Mouse (Mus musculus) cerebellum, adult 8-10 months (tissue): ENCODE data around the gene Gstp1.
"Not testable (repeated sequence)": the region's sequence is repeated elsewhere in the genome, so short reads cannot be mapped to it uniquely, and the experiment has no call there.

ENCODE experiments used
- DNase-seq: peaks from one replicate; pipeline ENCODE4 v3.0.0; 2022

Gene Gstp1

DNA sequence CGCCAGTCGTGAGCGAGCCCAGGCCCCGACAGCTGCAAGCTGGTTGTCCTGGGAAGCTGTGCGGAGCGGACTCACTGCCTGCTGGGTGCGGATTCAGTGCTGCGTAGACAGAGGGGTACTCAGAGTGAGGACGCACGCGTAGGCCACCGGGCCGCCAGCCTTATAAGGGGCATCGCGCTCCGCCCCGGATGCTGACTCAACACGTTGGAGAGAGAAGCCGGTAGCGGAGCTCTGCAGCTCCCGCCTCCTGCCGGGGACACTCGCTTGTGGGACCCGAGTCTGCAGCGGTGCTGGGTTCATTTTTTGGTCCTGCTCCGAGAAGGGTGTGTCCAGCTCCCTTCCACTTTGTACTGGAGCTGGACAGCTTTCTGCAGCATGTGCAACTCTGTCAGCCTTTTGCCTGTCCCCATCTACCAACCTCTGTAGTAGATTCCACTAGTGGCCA is at the start of gene Gstp1:
Gene Gstp1, minus strand, starts transcription at position 198 of the 445 bp plus-strand sequence.
- peak; percentile 81 for DNase-seq

DNA sequence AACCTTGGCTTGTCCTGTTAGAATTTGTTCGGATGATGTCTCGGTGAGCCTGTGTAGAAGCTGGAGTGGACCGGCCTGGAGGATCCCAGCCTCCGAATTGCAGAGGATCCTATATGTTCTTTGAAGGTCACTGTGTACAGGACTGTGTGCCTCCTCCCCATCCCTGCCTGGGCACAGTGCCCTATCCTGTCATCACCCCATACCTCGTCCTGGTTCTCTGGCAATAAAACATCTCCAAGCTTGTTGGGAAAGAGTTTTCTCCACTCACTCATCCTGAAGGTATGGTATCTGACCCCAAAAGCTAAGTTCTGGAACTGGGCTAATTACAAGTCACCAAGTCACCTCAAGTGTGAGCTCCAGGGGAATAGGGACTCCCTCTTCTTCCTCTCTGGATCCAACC is 49.3 kb upstream of the Gstp1 start:
- DNase-seq, result peak; percentile 11

DNA sequence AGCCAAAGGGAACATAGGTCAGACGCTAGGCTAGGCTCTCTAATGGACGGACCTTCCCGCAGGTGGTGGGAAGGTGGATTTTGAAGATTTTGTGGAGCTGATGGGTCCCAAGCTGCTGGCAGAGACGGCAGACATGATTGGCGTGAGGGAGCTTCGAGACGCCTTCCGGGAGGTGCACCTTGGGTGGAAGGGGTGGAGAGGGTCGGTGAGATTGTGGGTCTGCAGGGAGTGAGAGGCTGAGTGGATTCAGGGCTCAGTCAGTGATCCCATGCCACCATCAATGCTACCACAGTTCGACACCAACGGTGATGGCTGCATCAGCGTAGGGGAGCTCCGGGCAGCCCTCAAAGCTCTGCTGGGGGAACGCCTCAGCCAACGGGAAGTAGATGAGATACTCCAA is 48.4 kb upstream of the Gstp1 start:
- peak; percentile 9 for DNase-seq

DNA sequence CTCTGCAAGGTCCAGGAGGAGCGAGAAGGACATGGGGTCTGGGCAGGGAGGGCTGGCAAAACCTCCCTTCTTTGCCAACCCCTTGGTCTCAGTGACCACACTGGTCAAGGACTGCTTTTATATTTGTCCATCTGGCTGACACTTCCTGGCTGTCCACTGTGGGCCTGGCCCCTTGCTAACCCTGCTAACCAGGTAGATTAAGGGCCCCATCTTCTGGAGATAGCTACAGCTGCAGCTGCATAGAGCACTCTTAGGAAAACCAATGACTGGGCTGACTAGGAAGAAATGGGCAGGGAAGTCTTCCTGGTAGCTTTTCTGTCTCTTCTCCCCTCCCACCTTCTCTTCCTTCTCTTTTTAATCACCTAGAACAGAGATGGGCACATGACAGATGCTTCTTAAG is 47.2 kb upstream of the Gstp1 start:
- DNase-seq, result no peak

DNA sequence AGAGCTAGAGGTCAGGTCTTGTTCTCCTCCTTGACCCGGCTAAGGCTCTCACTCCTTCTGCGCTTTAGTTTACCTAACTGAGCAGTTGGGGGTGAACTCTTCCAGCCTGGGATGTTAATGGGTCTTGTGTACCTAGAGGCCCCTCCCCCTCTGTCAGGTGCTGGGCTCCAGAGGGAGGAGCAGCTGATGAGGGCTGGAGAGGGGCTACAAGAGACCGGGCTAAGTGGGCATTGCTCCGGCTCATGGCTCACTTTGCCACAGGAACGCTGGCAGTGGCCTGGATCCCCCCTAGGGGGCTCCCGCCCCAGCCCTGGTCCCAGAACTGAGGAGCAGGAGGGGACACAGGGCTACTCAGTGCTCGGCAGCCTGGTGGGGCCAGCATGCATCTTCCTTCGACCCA is 46.0 kb upstream of the Gstp1 start:
- DNase-seq, result no peak

DNA sequence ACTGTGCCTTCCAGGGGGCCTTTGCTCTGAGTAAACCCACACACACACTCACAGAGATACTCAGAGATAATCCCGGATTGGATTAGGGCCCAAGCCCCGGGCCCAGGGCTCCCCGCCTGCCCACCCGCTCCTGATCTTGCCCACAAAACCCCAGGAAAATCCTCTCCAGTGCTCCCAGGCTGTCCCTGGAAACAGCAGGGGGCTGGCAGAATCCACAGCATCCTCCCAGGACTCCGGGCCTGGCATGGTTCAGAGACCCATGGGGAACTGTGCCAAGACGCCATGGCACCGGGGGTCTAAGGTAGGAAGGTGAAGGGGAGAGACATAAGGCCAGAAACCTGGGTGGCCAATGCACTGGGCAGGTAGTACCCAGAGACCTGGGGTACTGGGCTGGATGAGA is 45.5 kb upstream of the Gstp1 start:
- no peak for DNase-seq

DNA sequence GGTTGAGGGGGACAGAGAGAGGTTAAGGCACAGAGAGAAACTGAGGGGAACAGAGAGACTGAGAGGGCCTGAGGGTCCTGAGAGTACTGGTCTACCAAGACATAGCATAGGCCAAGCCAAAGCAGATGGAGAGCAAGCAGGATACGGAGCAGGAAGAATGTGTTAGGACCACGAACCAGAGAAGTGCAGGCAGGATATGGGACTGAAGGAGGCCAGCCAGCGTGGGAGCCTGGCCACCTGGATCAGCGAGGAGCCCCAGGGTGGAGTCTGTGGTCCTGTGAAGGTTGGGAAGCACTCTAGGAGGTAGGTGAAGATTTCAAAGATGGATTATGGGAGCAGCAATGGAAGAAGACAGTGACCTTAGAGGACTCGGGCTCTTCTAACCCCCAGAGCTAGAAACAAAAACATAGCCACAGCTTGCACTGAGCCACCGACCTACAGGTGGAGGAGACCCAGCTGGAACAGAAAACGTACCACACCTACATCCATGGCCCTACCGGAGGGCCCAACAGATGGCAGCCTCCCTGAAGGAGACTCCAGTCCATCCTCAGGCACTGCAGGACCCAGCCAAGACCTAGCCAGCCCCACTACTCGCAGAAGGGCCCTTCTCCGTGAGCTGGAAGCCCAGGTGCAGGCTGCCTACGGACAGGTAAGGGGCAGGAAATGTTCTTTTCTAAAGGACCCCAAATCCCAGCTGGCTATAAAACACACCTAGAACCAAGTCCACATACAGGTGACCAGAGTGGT is 44.6 kb upstream of the Gstp1 start:
- no peak for DNase-seq

DNA sequence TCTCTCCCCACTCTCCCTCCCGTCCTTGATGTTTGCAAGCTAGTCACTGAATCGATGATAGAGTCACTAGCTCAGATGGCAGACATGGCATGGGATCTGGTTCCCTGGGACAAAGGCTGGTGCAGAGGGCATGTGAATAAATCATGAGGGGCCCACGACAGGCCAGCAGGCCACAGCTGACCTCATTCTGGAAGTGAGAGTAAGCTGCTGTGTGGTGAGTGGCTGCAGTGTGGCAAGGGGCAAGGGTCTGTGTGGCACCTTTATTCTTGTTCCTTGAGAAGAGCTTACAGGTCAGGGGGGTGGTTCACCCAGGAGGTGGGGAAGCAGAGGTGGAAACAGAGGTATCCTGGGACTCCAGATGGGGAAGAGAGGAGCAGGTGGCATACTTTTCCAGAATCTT is 43.6 kb upstream of the Gstp1 start, which contains the start of gene Cabp2:
Gene Cabp2, plus strand, starts transcription at position 185 of the 400 bp plus-strand sequence.
- DNase-seq, result no peak

DNA sequence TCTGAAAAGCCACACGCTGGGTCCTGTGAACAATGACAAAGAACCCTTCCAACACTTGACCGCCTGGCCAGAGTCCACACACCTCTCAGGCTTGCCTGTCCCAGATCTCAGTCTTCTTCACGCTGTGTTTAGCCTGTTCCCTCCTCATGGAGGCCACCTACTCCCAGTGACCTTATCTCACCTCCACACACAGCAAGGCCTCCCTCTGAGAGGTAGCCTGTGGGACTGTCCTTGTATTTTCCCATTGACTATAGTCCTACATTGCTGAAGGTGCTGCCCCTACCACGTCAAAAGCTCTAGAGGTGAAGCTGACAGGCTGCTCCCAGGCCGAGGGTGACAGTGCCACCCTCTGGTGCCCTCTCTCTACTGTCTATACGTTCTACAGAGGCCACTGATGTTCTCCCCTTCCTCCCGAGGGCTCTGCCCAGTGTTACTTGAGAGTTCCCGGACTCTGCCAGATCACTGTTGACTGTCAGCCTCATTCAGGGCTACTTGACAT is 42.8 kb upstream of the Gstp1 start:
- DNase-seq, result peak; percentile 83

DNA sequence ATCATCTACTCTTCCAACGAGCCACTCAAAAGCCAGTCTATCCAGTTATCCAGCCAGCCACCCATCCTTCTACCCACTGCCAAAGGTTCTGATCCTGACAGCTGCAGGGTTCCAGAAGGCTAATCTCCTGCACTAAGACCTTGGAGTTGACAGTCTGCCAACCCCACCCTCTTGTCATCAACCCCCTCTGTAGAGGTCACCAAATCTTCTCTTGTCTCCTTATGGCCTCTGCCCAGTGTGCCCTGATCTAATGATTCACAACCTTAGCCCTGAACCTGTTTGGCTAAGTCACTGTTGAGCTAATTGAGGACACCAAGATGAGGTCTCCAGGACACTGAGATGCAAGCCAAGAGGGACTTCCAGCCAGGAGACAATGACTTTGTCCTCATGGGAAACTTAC is 41.8 kb upstream of the Gstp1 start:
- DNase-seq, result no peak

DNA sequence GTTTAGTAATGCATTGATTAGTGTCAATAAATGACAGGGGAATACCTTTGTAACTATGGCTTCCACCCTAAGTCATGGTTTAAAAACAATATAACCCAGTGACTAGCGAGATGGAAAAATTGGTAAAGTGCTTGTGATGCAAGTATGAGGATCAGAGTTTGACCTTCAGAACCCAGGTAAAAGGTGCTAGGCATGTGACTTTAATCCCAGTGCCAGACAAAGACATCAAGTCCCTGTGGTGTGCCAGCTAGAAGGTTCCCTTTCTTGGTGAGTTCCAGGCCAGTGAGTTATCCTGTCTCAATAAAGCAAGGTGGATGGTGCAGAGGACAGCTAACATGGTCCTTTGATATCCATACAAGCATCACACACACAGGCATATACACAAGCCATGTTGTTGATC is 37.7 kb upstream of the Gstp1 start:
- no peak for DNase-seq

DNA sequence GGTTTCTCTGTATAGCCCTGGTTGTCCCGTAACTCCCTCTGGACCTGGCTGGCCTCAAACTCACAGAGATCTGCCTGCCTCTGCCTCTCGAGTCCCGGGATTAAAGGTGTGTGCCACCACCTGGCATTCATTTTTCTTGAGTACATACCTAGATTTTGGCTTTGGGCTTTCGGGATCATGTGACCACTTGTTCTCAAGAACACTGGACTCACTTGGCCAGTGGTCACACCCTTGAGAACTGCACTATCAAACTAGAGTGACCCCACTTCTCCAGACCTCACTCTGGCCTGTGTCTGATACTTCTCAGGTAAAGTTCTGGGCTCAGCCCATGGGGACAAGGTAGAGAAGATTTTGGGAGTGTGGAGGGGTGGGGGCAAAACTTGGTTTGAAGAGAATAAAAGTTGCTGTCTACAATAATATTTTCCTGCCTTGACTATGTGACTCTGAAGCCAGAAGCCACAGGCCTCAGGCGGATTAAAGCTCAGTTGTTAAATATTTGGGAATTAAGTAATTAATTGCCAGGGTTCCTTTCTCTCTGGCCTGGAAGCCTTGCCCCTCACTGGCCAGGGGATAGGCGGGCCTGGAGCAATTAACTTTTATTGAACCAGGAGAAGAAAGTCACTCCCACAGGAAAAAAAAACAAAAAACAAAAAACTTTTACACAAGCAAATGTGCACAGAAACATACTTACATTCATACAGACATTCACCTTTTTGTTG is 35.1 kb upstream of the Gstp1 start:
- no peak for DNase-seq

DNA sequence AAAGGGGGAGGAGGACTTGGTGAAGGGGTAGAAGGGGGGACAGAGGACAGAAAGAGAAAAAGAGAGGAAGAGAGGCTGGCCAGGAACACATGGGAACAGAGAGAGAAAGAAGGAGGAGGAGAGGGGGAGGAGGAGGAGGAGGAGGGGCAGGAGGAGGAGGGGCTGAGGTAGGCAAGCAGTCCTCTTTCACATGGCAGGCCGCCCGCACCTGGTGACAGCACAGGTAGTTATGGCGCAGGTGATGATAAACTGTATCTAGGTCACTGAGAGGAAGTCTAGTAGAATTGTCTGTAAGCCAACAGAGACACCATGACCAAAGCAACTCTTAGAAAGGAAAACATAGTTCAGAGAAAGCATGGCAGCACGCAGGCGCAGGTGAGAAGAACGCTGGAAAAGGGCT is 33.6 kb upstream of the Gstp1 start:
- peak; percentile 26 for DNase-seq

DNA sequence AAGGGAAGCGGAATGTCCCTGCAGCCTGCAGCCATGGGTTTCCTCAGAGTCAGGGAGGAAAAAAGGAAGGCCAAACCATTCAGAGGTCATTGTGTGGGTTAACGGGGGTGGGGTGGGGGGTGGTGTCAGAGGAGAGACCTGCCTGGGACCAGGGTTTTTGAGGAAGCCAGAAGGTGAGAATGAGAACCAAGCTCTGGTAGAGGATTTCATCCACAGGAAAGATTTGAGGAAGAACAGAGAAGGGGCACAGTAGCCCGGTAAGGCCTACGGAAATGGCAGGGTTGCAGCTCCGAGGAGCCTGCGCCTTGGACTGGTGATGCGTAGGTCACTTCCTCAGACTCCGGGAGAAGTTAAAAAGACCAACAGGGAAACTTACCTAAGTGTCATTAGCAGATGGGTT is 33.0 kb upstream of the Gstp1 start:
- DNase-seq, result no peak

DNA sequence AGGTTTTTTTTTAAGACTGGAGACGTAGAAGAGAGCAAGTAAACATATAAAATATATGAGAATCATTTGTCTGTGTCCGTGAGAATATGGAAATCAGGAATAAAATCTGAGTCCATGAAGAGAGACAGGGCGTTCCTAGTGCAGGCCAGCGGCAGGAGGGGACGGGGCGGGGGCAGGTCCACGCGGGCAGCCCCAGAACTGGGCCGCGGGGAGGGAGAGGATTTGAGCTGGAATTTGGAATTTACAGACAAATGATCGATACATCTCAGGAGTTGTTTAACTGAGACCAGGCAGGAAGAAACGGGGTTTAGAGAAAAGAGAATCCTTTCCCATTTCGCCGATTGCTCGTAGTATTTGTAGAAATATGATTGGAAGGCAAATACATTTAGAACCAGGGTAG is 32.5 kb upstream of the Gstp1 start:
- no peak for DNase-seq

DNA sequence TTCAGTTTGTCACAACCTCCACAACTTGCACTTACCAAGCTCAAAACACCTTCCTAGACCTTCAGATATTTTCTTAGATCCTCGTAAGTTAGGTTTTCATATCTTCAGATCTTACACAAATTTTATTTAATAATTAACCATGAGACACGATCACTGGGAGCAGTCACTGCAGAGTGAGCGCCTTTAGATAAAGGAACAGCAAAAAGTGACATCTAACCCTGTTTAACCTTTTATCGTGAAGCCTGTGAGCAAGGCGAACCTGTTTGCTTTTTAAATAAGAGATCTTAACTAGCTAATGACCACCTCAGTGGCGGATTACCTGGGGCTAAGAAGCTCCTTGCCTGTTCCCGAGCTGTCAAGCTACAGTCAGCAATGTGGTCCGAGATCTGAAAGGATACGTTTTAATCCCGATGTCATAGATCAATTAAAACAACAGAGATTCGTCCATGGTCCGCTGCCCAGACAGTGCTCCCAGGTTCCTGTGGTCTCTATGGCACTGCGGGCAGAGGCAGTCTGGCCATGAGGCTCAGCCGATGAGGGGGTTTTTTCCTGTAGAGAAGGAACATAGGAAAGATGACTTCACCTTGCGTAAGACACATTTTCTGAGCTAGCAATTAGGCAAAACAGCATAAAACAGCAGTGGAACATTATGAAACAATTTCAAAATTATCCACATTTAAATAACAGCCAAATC is 31.1 kb upstream of the Gstp1 start:
- DNase-seq, result no peak

DNA sequence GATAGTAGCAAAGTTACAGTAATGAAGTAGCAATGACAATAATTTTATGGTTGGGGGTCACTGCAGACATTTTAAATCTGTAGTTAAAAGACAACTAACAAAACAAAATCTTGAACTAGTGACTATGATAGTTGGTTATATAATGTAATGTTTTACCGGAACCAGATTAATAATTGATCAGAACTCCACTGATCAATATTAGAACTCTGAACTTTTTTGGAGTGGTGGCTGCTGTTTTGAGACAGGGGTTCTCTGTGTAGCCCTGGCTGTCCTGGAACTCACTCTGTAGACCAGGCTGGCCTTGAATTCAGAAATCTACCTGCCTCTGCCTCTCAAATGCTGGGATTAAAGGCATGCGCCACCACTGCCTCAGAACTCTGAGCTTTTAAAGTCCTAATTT is 30.5 kb upstream of the Gstp1 start:
- DNase-seq, result not testable (repeated sequence)

DNA sequence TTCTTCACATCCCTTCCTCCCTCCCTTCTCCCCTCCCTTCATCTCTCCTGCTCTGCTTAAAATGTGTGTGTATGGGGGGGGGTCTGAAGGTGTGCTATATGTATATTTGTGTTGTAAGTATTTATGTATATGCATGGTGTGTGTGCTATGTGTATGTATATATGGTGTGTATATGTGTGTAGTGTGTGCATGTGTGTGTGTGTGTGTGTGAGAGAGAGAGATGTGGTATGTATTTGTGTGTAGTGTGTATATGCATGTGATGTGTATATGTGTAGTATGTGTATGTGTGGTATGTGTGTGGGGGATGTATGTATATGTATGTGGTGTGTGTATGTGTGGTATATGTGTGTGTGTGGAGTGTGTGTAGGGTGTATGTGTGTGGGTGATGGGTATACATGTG is 29.1 kb upstream of the Gstp1 start:
- DNase-seq, result no peak

DNA sequence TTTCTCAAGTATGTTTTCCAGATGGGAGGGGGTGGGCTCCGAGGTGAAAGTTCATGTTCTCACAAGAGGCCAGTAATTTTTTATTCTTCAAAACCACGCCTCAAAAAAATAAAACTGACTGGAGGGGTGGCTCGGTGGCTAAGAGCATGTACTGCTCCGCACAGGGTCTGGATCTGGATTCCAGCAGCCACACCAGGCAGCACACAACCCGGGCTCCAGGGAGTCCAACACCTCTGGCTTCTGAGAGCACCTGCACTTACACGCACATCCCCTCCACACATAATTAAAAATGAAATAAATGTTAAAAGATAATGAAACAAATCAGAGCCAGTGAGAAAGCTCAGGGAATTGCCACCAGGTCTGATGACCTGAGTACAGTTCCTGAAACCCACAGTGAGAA is 28.5 kb upstream of the Gstp1 start:
- DNase-seq, result no peak

DNA sequence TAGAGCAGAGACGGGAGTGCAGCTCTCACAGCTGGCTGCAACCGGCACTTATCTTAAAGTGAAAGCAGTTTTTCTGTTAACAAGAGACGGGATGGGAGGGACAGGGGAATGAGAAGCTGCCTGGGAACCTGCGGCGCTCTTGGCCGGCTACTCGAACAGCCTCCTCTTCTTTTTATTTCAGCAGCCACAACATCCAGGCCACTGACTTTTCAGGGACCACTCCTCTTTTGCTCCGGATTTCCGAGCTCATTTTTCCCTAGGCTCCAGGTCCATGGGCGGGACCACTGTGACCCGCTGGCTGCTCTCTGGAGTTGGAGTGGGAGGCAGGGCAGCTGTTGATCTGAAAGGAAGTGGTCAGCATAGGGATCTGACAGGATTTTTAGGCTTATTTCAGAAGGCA is 26.7 kb upstream of the Gstp1 start:
- DNase-seq, result not testable (repeated sequence)

DNA sequence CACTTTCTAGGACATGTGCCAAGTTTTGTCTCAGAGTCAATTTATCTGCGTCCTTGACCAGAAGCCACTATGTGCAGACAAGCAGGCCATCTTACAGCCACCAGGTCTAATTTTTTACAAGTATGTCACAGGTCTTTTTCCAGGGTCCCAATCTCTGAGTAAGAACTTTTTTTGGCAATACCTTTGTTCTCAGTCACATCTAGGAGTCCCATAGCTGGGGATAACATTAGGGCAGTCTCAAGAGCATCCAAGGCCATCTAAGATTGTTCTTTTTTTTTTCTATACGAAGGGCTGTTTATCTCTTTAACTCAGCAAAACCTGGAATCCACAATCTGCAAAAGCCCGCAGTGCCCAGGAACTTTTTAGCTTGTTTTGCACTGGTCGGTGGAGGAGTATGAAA is 25.6 kb upstream of the Gstp1 start:
- not testable (repeated sequence) for DNase-seq

DNA sequence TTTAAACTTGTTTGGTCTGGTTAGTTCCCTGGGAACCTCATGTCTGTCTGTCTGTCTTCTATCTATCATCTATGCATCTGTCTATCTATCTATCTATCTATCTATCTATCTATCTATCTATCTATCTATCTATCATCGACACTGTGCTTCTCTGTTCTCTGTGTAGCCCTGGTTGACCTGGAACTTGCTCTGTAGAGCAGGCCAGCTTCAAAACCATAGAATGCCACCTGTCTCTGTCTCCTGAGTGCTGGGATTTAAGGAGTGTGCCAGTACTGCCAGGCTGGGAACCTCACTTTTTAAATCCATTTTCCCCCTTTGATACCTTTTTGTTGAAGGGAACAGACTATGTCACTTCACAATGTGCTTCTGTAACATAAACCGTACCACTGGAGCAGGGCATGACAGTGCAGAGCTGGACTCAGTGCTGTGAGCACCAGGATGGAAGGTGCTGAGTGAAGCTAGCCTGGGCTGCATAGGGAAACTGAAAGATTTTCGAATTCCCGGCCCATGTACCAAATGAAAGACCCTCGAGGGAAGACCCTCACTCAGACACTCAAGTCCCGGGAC is 23.2 kb upstream of the Gstp1 start:
- DNase-seq, result no peak
